Mouse (Mus musculus) limb, embryonic 15.5 days (tissue): Measurements from ENCODE around the gene Itih1. TPM values are rescaled to one million over a fixed set of nuclear protein-coding genes. Genes with fewer than 3 reads are reported as not detected.

Experiments used
- ATAC-seq: fragments of 200-750 bp; cut with Nextera tagmentation; 2 replicates; pipeline ENCODE4 v1.8.0; 2017; ENCODE audit warnings: low read depth, moderate TSS enrichment; ENCODE audit not compliant: insufficient number of reproducible peaks, low FRiP score, low TSS enrichment
- H3K27ac ChIP-seq: fragments of 300-500 bp; sonication (generic); 2 replicates; pipeline ENCODE4 v1.5.1; 2015; ENCODE audit warnings: moderate library complexity, mild to moderate bottlenecking, inconsistent platforms
- H3K27me3 ChIP-seq: fragments of 300-500 bp; sonication (generic); 2 replicates; pipeline ENCODE4 v1.6.1; 2015; ENCODE audit warnings: inconsistent platforms
- H3K36me3 ChIP-seq: fragments of 300-500 bp; sonication (generic); 2 replicates; pipeline ENCODE4 v1.6.1; 2015; ENCODE audit warnings: inconsistent platforms
- H3K4me1 ChIP-seq: fragments of 300-500 bp; sonication (generic); 2 replicates; pipeline ENCODE4 v1.6.1; 2015; ENCODE audit warnings: inconsistent platforms
- H3K4me2 ChIP-seq: fragments of 300-500 bp; sonication (generic); 2 replicates; pipeline ENCODE4 v1.6.1; 2015; ENCODE audit warnings: mild to moderate bottlenecking, inconsistent platforms
- H3K4me3 ChIP-seq: fragments of 300-500 bp; sonication (generic); 2 replicates; pipeline ENCODE4 v1.5.1; 2015; ENCODE audit warnings: mild to moderate bottlenecking, inconsistent platforms
- H3K9ac ChIP-seq: fragments of 300-500 bp; sonication (generic); 2 replicates; pipeline ENCODE4 v1.6.1; 2015; ENCODE audit warnings: inconsistent platforms
- H3K9me3 ChIP-seq: fragments of 300-500 bp; sonication (generic); 2 replicates; pipeline ENCODE4 v1.6.1; 2016; ENCODE audit warnings: inconsistent platforms
- WGBS: fragments of 180-500 bp; shearing (Covaris S2); methylation state at CpG from one replicate; pipeline ENCODE4 v1.1.7; 2015; 5-methylcytosine and 5-hydroxymethylcytosine counted together
- polyA plus RNA-seq: library from polyadenylated mRNA; unstranded; fragments of >200 nt; fragmentation: Nextera tagmentation; extraction: Ambion mirVana; gene quantifications from 2 replicates; pipeline ENCODE4 v1.2.1, GENCODE M21; 2015

Gene Itih1
- polyA plus RNA-seq, 1 experiment from 2014 or later: 0.20 TPM

GRCm38 (mm10) chr14:30930386-30930785 lies 12.7 kb downstream of the Itih1 start:
- Histone ChIP-seq H3K27me3 (no peaks in the 10 kb centered on the region), H3K9me3 (no peaks in the 10 kb centered on the region), H3K4me3 (no peak overlapping the region), H3K36me3 (no peaks in the 10 kb centered on the region), H3K27ac (no peak overlapping the region), H3K9ac (no peak overlapping the region), H3K4me2 (no peak overlapping the region), H3K4me1 (no peaks in the 10 kb centered on the region)
- ATAC-seq: no peak
- WGBS: 93% methylated on average over 4 of the region's 4 CpGs

DNA sequence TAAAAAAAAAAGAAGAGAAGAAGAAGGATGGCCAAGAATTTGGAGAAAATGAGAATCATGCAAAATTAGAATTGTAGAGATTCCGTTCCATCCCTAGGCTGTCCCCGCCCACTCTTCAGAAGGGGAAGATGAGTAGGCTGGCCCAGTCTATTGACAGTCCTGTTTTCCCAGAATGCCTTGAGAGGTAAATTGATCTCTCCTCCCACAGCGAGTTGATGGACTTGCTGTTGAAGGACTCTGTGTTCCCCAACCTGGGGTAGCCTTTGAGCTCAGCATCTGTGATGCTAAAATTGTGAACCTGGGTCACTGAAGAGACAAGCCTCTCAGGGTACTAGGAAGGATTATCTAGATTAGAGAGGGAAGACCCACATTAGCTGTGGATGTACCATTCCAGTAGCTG lies 17.6 kb downstream of the Itih1 start:
- WGBS: 92% methylated on average over 3 of the region's 3 CpGs
- H3K27ac ChIP-seq: no peak overlapping the region
- H3K9ac ChIP-seq: no peak overlapping the region
- no peaks in the 10 kb centered on the region for H3K36me3 ChIP-seq
- H3K27me3 ChIP-seq: no peaks in the 10 kb centered on the region
- no peak overlapping the region for H3K4me3 ChIP-seq
- ATAC-seq: no peak
- H3K4me2 ChIP-seq: no peak overlapping the region
- H3K4me1 ChIP-seq: no peaks in the 10 kb centered on the region
- H3K9me3 ChIP-seq: no peaks in the 10 kb centered on the region

- H3K9me3 ChIP-seq: no peaks in the 10 kb centered on the region
- no peak within 1 kb of the TSS for H3K9ac ChIP-seq
- no peak within 1 kb of the TSS for H3K27ac ChIP-seq
- WGBS: 62% methylated on average over 6 of the region's 6 CpGs
- no peaks in the 10 kb centered on the region for H3K36me3 ChIP-seq
- H3K27me3 ChIP-seq: no peaks in the 10 kb centered on the region
- H3K4me2 ChIP-seq: no peak within 1 kb of the TSS
- ATAC-seq: no peak
- no peaks in the 10 kb centered on the region for H3K4me1 ChIP-seq
- H3K4me3 ChIP-seq: no peak within 1 kb of the TSS
Observed at GRCm38 (mm10) chr14:30923375-30924105, 19.5 kb downstream of the Itih1 start, which contains the start of gene Itih3. TSS of gene Itih3 (minus strand) at chr14:30923760.

DNA sequence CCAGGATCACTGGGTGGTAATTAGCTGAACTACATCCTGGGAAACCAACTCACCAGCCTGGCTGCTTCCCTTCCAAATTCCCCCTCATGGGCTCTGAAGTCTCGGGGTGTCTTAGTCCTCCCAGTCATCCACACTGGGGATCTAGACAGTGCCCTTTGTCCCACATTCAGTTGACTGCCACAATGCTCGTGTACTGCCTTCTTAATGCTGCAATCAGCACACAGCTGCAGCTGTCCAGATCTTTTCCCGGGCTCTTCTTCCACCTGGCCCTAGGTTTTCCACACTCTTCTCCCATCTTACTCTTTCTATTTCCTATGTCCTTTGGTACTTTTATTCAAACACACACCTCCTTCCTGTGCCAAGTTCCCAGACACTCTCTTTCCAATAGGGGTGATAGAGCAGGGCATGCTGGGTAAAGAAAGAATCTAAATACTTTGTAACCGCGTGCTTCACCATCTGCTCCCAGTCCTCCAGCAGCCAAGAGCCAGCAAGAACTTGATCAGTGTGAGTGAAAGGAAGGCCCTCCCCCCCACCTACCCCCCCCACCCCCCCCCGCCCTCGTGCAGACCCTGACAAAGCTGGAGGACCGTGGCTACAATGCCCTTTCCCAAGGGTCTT lies 20.9 kb downstream of the Itih1 start:
- no peak overlapping the region for H3K27ac ChIP-seq
- no peak overlapping the region for H3K4me2 ChIP-seq
- no peaks in the 10 kb centered on the region for H3K9me3 ChIP-seq
- H3K9ac ChIP-seq: no peak overlapping the region
- no peak for ATAC-seq
- no peaks in the 10 kb centered on the region for H3K27me3 ChIP-seq
- no peak overlapping the region for H3K4me3 ChIP-seq
- WGBS: 64% methylated on average over 8 of the region's 8 CpGs
- no peaks in the 10 kb centered on the region for H3K4me1 ChIP-seq
- H3K36me3 ChIP-seq: no peaks in the 10 kb centered on the region

DNA sequence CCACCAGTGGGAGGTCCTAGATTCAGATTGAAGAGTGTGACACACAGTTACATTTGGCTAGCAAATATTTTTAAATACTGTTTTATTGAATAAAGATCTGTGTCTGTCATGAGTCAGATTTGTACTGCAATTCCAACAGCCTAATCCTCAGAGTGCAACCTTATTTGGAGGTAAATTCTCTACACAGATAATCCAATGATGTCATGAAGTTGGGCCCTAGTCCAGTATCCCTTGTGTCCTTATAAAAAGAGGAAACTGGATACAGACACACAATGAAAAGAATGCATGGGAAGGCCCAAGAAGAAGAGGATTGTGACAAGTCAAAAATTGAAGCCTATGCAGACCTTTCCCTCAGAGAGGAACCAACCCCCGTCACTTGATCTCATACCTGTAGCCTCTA lies 26.6 kb downstream of the Itih1 start:
- 90% methylated on average over 1 of the region's 1 CpGs for WGBS
- ATAC-seq: no peak
- no peaks in the 10 kb centered on the region for H3K4me1 ChIP-seq
- no peak overlapping the region for H3K9ac ChIP-seq
- H3K27ac ChIP-seq: no peak overlapping the region
- H3K27me3 ChIP-seq: no peaks in the 10 kb centered on the region
- no peaks in the 10 kb centered on the region for H3K36me3 ChIP-seq
- no peak overlapping the region for H3K4me3 ChIP-seq
- H3K9me3 ChIP-seq: no peaks in the 10 kb centered on the region
- H3K4me2 ChIP-seq: no peak overlapping the region

GRCm38 (mm10) chr14:30913404-30913803 lies 29.7 kb downstream of the Itih1 start:
- WGBS: 77% methylated on average over 5 of the region's 5 CpGs
- Histone ChIP-seq H3K36me3 (no peaks in the 10 kb centered on the region), H3K4me2 (no peak overlapping the region), H3K9me3 (no peaks in the 10 kb centered on the region), H3K4me1 (no peaks in the 10 kb centered on the region), H3K27me3 (no peaks in the 10 kb centered on the region), H3K9ac (no peak overlapping the region), H3K4me3 (no peak overlapping the region), H3K27ac (no peak overlapping the region)
- ATAC-seq: no peak

DNA sequence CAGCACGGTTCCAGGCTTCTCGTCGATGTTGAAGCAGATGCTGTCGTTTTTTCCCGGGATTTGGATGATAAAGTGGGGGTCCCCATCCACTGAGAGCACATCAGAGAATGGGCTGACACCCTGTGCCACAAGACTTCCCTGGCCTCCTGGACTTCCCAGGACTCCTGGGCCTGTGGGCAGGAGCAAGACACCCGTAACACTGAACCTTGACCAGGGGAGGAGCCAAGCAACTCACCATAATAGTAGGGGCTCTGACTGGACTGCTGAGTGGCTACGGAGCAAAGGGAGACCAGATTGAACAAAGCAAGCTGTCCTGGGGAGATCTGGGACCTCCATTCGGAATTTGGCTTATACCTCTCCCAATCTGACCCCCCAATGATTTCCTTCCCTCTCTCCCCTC lies 30.4 kb downstream of the Itih1 start:
- Histone ChIP-seq H3K27ac (no peak overlapping the region), H3K4me1 (no peaks in the 10 kb centered on the region), H3K9me3 (no peaks in the 10 kb centered on the region), H3K4me2 (no peak overlapping the region), H3K9ac (no peak overlapping the region), H3K36me3 (no peaks in the 10 kb centered on the region), H3K27me3 (no peaks in the 10 kb centered on the region), H3K4me3 (no peak overlapping the region)
- no peak for ATAC-seq
- 82% methylated on average over 8 of the region's 8 CpGs for WGBS

DNA sequence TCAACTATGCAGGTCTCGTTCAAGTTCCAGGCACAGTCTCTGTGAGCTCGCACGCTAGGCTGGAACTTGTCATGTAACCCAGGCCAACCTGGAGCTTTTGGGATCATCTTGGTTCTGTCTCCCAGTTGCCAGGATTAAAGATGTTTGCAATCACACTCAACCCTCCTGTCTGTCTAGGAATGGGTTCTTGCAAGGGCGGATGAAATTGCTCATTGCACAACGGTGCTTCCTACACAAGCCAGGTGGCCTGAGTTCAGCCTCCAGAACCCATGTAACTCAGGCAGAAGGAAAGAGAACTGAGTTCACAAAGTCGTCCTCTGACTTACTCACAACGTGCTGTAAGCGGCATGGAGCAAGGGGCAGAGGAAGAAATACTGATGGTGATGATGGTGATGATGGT lies 31.9 kb downstream of the Itih1 start:
- no peak overlapping the region for H3K9ac ChIP-seq

DNA sequence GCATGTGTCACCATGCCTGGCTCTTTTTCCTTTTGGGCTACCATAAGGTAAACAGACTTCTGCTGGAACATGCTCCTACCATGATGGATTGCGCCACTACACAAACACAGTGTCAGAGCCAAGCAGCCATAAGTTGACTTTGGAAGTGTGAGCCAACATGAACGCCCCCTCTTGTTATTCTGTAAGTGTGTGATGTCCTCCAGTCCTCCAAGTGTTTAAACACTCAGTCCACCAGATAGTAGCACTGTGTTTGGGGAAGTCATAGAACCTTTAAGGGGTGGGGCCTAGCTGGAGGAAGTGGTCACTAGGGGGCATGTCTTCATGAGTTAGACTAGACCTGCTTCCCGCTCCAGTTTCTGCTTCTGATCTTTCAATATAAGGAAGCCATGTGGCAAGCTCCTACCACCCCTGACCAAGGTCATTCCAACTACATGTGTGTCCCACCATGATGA lies 35.2 kb downstream of the Itih1 start:
- Histone ChIP-seq H3K4me1 (no peaks in the 10 kb centered on the region), H3K4me3 (no peak overlapping the region), H3K9me3 (no peaks in the 10 kb centered on the region), H3K36me3 (no peaks in the 10 kb centered on the region), H3K4me2 (no peak overlapping the region), H3K27me3 (no peaks in the 10 kb centered on the region), H3K9ac (no peak overlapping the region), H3K27ac (no peak overlapping the region)
- 69% methylated on average over 3 of the region's 3 CpGs for WGBS
- no peak for ATAC-seq

More for the DNA sequence above, 31.9 kb downstream of the Itih1 start:
- no peaks in the 10 kb centered on the region for H3K27me3 ChIP-seq
- no peak overlapping the region for H3K4me2 ChIP-seq
- H3K4me3 ChIP-seq: no peak overlapping the region
- H3K27ac ChIP-seq: no peak overlapping the region
- H3K9me3 ChIP-seq: no peaks in the 10 kb centered on the region
- no peak for ATAC-seq
- H3K36me3 ChIP-seq: no peaks in the 10 kb centered on the region
- H3K4me1 ChIP-seq: no peaks in the 10 kb centered on the region
- WGBS: 88% methylated on average over 8 of the region's 8 CpGs

DNA sequence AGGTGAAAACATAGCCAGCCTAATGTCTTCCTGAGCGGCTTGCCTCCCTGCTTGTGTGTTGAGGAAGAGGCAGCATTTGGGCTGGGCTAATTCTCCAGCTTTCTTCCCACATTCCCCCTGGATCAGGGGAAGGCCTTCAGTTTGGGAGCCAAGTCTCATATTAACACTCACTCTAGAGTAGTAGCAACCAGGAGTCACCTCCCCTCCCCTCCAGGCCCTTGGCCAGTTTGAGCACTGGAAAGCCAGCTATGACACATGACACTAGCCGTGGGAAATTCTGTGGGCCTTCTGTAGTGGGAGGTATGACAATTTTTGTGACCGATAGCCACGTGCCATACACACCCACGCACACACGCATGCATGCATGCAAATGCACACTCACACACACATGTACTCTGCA lies 37.1 kb downstream of the Itih1 start:
- no peak for ATAC-seq
- Histone ChIP-seq H3K9ac (no peak overlapping the region), H3K36me3 (no peaks in the 10 kb centered on the region), H3K4me2 (no peak overlapping the region), H3K9me3 (no peaks in the 10 kb centered on the region), H3K27ac (no peak overlapping the region), H3K4me1 (no peaks in the 10 kb centered on the region), H3K27me3 (no peaks in the 10 kb centered on the region), H3K4me3 (no peak overlapping the region)
- WGBS: 81% methylated on average over 6 of the region's 6 CpGs

GRCm38 (mm10) chr14:30904307-30904706 lies 38.8 kb downstream of the Itih1 start:
- Histone ChIP-seq H3K9me3 (no peaks in the 10 kb centered on the region), H3K27me3 (no peaks in the 10 kb centered on the region), H3K36me3 (no peaks in the 10 kb centered on the region), H3K4me1 (no peaks in the 10 kb centered on the region), H3K9ac (no peak overlapping the region), H3K4me2 (no peak overlapping the region), H3K27ac (no peak overlapping the region), H3K4me3 (no peak overlapping the region)
- no peak for ATAC-seq
- WGBS: 80% methylated on average over 8 of the region's 8 CpGs

- ATAC-seq: no peak
- Histone ChIP-seq H3K4me3 (no peak overlapping the region), H3K9ac (no peak overlapping the region), H3K4me2 (no peak overlapping the region), H3K27me3 (no peaks in the 10 kb centered on the region), H3K4me1 (no peaks in the 10 kb centered on the region), H3K9me3 (no peaks in the 10 kb centered on the region), H3K36me3 (no peaks in the 10 kb centered on the region), H3K27ac (no peak overlapping the region)
- WGBS: 68% methylated on average over 3 of the region's 3 CpGs
Observed at GRCm38 (mm10) chr14:30903036-30903435, 40.1 kb downstream of the Itih1 start.
